Mouse (Mus musculus) stomach, embryonic 14.5 days (tissue): ENCODE results near the gene Parm1. TPM values are rescaled to one million over a fixed set of nuclear protein-coding genes. Genes with fewer than 3 reads are reported as not detected.

Experiments
- ATAC-seq: fragments of 200-750 bp; cut with Nextera tagmentation; 2 replicates; pipeline ENCODE4 v1.8.0; 2017; ENCODE audit warnings: low read depth, moderate TSS enrichment; ENCODE audit not compliant: insufficient number of reproducible peaks, insufficient read depth, low FRiP score
- H3K27ac ChIP-seq: fragments of 300-500 bp; sonication (generic); 2 replicates; pipeline ENCODE4 v1.5.1; 2014; ENCODE audit warnings: mild to moderate bottlenecking, low read length, moderate library complexity, mixed read lengths
- H3K27me3 ChIP-seq: fragments of 300-500 bp; sonication (generic); 2 replicates; pipeline ENCODE4 v1.6.1; 2014; ENCODE audit warnings: low read length, control low read depth, mixed read lengths; ENCODE audit not compliant: control insufficient read depth, insufficient read depth
- H3K36me3 ChIP-seq: fragments of 300-500 bp; sonication (generic); 2 replicates; pipeline ENCODE4 v1.6.1; 2014; ENCODE audit warnings: mild to moderate bottlenecking, control low read depth, low read length, moderate library complexity, mixed read lengths; ENCODE audit not compliant: control insufficient read depth, insufficient read depth
- H3K4me1 ChIP-seq: fragments of 300-500 bp; sonication (generic); 2 replicates; pipeline ENCODE4 v1.6.1; 2014; ENCODE audit warnings: low read length, control low read depth, mixed read lengths; ENCODE audit not compliant: control insufficient read depth, insufficient read depth
- H3K4me2 ChIP-seq: fragments of 300-500 bp; sonication (generic); replicated peaks from 2 replicates; pipeline ENCODE4 v1.6.1; 2014; ENCODE audit warnings: low read depth, low read length, control low read depth
- H3K4me3 ChIP-seq: fragments of 300-500 bp; sonication (generic); 2 replicates; pipeline ENCODE4 v1.5.1; 2014; ENCODE audit warnings: low read depth, low read length, control low read depth
- H3K9ac ChIP-seq: fragments of 300-500 bp; sonication (generic); replicated peaks from 2 replicates; pipeline ENCODE4 v1.6.1; 2014; ENCODE audit warnings: low read depth, mild to moderate bottlenecking, control low read depth, low read length, moderate library complexity, mixed read lengths
- H3K9me3 ChIP-seq: fragments of 300-500 bp; sonication (generic); 2 replicates; pipeline ENCODE4 v1.6.1; 2016; ENCODE audit warnings: low read depth, low read length, control low read depth; ENCODE audit not compliant: control insufficient read depth
- WGBS: fragments of 180-500 bp; shearing (Covaris S2); extraction: QIAGEN DNeasy Blood & Tissue Kit; methylation state at CpG from one replicate; pipeline ENCODE4 v1.1.7; 2014; 5-methylcytosine and 5-hydroxymethylcytosine counted together
- polyA plus RNA-seq: library from polyadenylated mRNA; unstranded; fragments of >200 nt; fragmentation: Nextera tagmentation; extraction: Ambion mirVana; gene quantifications from 2 replicates; pipeline ENCODE4 v1.2.1, GENCODE M21; 2014

Parm1 gene
- polyA plus RNA-seq, 1 experiment from 2014 or later: 22.4 TPM

- Histone ChIP-seq H3K9me3 (no peaks in the 10 kb centered on the region; the same call in 1 of the 2 replicates), H3K4me1 (no peaks in the 10 kb centered on the region), H3K4me3 (no peak overlapping the region), H3K4me2 (no peak overlapping the region), H3K36me3 (no peaks in the 10 kb centered on the region), H3K9ac (no peak overlapping the region), H3K27me3 (no peaks in the 10 kb centered on the region), H3K27ac (no peak overlapping the region)
- 98% methylated on average over 5 of the region's 5 CpGs for WGBS
- ATAC-seq: no peak
Measured at GRCm38 (mm10) chr5:91594083-91594482, 76.7 kb downstream of the Parm1 start.

- Histone ChIP-seq H3K4me2 (no peak overlapping the region), H3K27ac (no peak overlapping the region), H3K9ac (no peak overlapping the region), H3K4me3 (no peak overlapping the region), H3K36me3 (no peaks in the 10 kb centered on the region), H3K9me3 (no peaks in the 10 kb centered on the region), H3K27me3 (no peaks in the 10 kb centered on the region), H3K4me1 (no peaks in the 10 kb centered on the region)
- 22% methylated on average over 5 of the region's 5 CpGs for WGBS
- ATAC-seq: no peak
Measured at GRCm38 (mm10) chr5:91597216-91597615, 79.8 kb downstream of the Parm1 start.

GRCm38 (mm10) chr5:91599801-91600200, 82.4 kb downstream of the Parm1 start:
- H3K27ac ChIP-seq: no peak overlapping the region
- H3K4me2 ChIP-seq: no peak overlapping the region
- WGBS: 43% methylated on average over 7 of the region's 7 CpGs
- no peaks in the 10 kb centered on the region for H3K36me3 ChIP-seq
- ATAC-seq: no peak
- peaks cover 9% of the 10 kb centered on the region; the same call in 1 of the 2 replicates for H3K4me1 ChIP-seq
- H3K9ac ChIP-seq: no peak overlapping the region
- H3K27me3 ChIP-seq: no peaks in the 10 kb centered on the region
- H3K9me3 ChIP-seq: no peaks in the 10 kb centered on the region
- H3K4me3 ChIP-seq: no peak overlapping the region

GRCm38 (mm10) chr5:91603347-91603746, 85.9 kb downstream of the Parm1 start:
- Histone ChIP-seq H3K9me3 (no peaks in the 10 kb centered on the region), H3K4me3 (no peak overlapping the region), H3K4me1 (peaks cover 9% of the 10 kb centered on the region; the same call in 1 of the 2 replicates), H3K27ac (no peak overlapping the region), H3K27me3 (no peaks in the 10 kb centered on the region), H3K4me2 (no peak overlapping the region), H3K9ac (no peak overlapping the region), H3K36me3 (no peaks in the 10 kb centered on the region)
- 43% methylated on average over 7 of the region's 7 CpGs for WGBS
- no peak for ATAC-seq

GRCm38 (mm10) chr5:91603787-91604439, 86.5 kb downstream of the Parm1 start:
- ATAC-seq: no peak
- no peaks in the 10 kb centered on the region for H3K9me3 ChIP-seq
- no peaks in the 10 kb centered on the region for H3K36me3 ChIP-seq
- H3K4me1 ChIP-seq: peaks cover 9% of the 10 kb centered on the region; the same call in 1 of the 2 replicates
- H3K4me3 ChIP-seq: no peak overlapping the region
- H3K27me3 ChIP-seq: no peaks in the 10 kb centered on the region
- no peak overlapping the region; the same call in 1 of the 2 replicates for H3K27ac ChIP-seq
- H3K4me2 ChIP-seq: no peak overlapping the region
- no peak overlapping the region for H3K9ac ChIP-seq
- 44% methylated on average over 12 of the region's 12 CpGs for WGBS

- no peak overlapping the region for H3K9ac ChIP-seq
- no peak overlapping the region for H3K4me2 ChIP-seq
- no peaks in the 10 kb centered on the region for H3K27me3 ChIP-seq
- 92% methylated on average over 2 of the region's 2 CpGs for WGBS
- ATAC-seq: no peak
- no peaks in the 10 kb centered on the region for H3K9me3 ChIP-seq
- no peak overlapping the region for H3K4me3 ChIP-seq
- no peak overlapping the region for H3K27ac ChIP-seq
- no peaks in the 10 kb centered on the region for H3K36me3 ChIP-seq
- H3K4me1 ChIP-seq: peaks cover 9% of the 10 kb centered on the region; the same call in 1 of the 2 replicates
Measured at GRCm38 (mm10) chr5:91607234-91607633, 89.8 kb downstream of the Parm1 start.

GRCm38 (mm10) chr5:91607841-91608240, 90.4 kb downstream of the Parm1 start:
- ATAC-seq: no peak
- Histone ChIP-seq H3K36me3 (no peaks in the 10 kb centered on the region), H3K4me1 (peaks cover 7% of the 10 kb centered on the region; the same call in 1 of the 2 replicates), H3K27me3 (no peaks in the 10 kb centered on the region), H3K9ac (no peak overlapping the region), H3K4me3 (no peak overlapping the region), H3K9me3 (no peaks in the 10 kb centered on the region), H3K27ac (no peak overlapping the region), H3K4me2 (no peak overlapping the region)
- WGBS: 57% methylated on average over 7 of the region's 7 CpGs

- Histone ChIP-seq H3K4me1 (no peaks in the 10 kb centered on the region), H3K27ac (no peak overlapping the region), H3K36me3 (no peaks in the 10 kb centered on the region), H3K4me2 (no peak overlapping the region), H3K9me3 (no peaks in the 10 kb centered on the region), H3K9ac (no peak overlapping the region), H3K27me3 (no peaks in the 10 kb centered on the region), H3K4me3 (no peak overlapping the region)
- WGBS: 77% methylated on average over 4 of the region's 4 CpGs
- no peak for ATAC-seq
Measured at GRCm38 (mm10) chr5:91609041-91609440, 91.6 kb downstream of the Parm1 start.
